Mouse (Mus musculus) ES-Bruce4 (cell line): ENCODE measurements around the gene Grcc10.

Source experiments
- CTCF ChIP-seq: IDR thresholded peaks from one replicate; pipeline ENCODE4 v1.8.1; 2011; ENCODE audit warnings: low read depth, low read length
- EP300 ChIP-seq: IDR thresholded peaks from 2 replicates; pipeline ENCODE4 v1.6.1; 2011; ENCODE audit warnings: low read depth, low read length; ENCODE audit not compliant: insufficient read depth
- POLR2A ChIP-seq: IDR thresholded peaks from one replicate; pipeline ENCODE4 v1.8.1; 2011; ENCODE audit warnings: low read length; ENCODE audit not compliant: insufficient read depth

DNA sequence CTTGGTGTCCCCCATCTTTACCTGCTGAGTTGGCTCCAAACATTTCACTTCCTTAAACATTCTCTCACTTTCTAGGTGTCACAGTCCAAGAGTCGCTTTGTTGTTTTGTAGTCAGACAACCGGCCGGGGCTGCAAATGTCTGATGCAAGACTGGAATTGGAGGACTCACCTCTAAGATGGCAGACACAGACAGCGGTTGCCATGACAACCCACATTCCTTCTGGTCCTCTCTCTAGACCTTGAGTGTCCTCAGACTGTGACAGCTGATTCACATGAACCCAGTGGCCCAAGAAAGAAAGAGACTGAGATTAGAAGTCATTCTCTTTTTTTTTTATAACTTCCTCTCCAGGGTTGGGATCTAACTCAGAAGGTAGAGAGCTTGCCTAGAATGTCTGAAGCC, 48.3 kb upstream of the Grcc10 start:
- TF ChIP-seq CTCF (no peak), POLR2A (no peak), EP300 (no peak)
